Mouse (Mus musculus): Measurements from ENCODE around the gene Rhbdf2. TPM values are rescaled to one million over a fixed set of nuclear protein-coding genes. Genes with fewer than 3 reads are reported as not detected.

The Rhbdf2 gene
- polyA plus RNA-seq, 2 experiments = 5.0 to 11.4 TPM

DNA sequence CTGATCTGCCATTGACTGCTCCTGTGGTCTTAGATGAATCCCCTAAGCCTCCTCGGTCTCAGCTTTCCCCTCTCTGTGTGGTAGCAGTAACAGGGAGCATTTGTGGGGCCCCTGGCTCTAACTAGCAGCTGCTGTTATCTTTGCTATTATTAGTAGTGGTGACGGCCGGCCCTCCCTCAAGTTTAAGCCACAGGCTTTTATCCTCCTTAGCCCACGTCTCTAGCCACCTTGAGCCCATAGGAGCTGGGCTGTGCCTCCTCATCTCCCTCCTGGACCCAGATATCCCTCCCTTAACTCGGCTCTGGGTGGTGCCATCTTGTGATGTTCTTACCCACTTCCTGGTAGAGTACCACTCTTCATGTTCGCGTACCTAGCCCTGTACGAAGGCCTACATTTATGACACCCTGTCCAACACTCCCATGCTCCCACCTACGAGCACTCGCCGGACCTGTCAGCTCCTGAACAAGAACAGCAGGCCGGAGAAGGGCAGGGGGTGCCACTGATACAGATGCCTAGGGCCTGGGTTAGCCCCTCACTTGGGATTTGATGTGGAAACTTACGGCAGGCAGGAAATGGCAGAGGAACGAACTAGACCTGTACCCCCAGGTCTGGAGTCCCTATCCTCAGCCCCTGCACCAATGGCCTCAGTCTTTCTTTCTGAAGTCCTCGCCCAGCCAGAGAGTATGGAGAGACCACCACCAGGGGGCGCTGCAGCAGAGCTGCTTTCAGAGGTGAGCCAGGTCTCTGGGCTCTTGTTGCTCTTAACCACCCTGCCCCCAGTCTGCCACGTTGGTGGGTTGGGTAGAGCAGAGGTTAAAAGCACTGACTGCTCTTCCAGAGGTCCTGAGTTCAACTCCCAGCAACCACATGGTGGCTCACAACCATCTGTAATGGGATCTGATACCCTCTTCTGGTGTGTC is 1.5 kb downstream of the Rhbdf2 start:
- DNase-seq (ENCODE audit: low spot score) = no peak
- H3K27me3 ChIP-seq (ENCODE audit: control insufficient read depth, insufficient read depth, low read length) = no peaks in the 10 kb centered on the region
- WGBS = 77% methylated on average over 16 of the region's 17 CpGs

DNA sequence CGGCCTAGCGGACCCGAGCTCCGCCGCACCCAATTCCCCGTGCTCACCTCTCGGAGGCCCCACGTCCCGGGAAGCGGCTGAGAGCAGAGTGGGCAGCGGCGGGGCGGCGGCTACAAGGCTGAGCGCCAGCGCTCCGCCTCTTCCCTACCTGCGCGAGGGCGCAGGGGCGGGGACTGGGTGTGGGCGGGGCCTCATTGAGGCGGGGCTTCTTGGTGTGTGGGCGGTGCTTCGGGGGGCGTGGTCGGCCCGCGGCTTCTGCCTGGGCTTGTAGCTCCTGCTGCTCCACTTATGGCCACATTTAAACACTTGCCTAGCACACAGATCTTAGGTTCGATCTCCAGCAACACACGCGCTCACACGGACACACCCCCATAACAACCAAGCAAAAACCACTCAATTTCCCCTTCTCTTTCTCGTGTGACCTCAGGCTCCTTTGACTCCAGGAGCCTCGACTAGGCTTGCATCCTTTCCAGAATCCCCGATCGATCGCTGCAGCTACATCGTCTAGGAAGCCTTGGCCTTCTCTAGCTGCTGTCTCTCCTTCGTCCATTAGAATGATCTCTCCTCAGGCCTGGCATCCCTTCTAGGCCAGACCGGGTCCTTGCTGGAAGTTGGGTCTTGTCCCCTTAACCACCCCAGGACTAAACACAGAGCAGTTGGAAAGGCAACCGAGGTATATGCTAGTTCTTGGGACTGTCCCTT is 2.5 kb downstream of the Rhbdf2 start:
- Histone ChIP-seq H3K4me2 (replicated peaks; ENCODE audit: low read depth, low read length, severe bottlenecking) (peak overlapping the region; percentile 96), H3K9ac (ENCODE audit: low read depth, low read length, severe bottlenecking) (peak overlapping the region; percentile 59), H3K4me1 (ENCODE audit: control insufficient read depth, insufficient read depth, low read length) (peaks cover 32% of the 10 kb centered on the region), H3K27me3 (ENCODE audit: control insufficient read depth, insufficient read depth, low read length) (no peaks in the 10 kb centered on the region), H3K9me3 (ENCODE audit: control insufficient read depth, low read length) (no peaks in the 10 kb centered on the region), H3K4me3 (replicated peaks; ENCODE audit: low read length) (peak overlapping the region; percentile 66), H3K27ac (replicated peaks; ENCODE audit: low read depth, low read length) (no peak overlapping the region), H3K36me3 (ENCODE audit: control insufficient read depth, insufficient read depth, low read length) (no peaks in the 10 kb centered on the region)
- ATAC-seq (ENCODE audit: low FRiP score, low read depth) (peak; percentile 47), DNase-seq (ENCODE audit: low spot score) (peak; percentile 69)
- 0 out of 2 replicates have a peak, but pooled peaks have one; percentile 17 for TF ChIP-seq POLR2A (IDR thresholded peaks at IDR 0.05; ENCODE audit: borderline replicate concordance, extremely low read depth, insufficient read depth, insufficient read length)
- WGBS = 14% methylated on average over 39 of the region's 42 CpGs

More for the DNA sequence above, 1.5 kb downstream of the Rhbdf2 start:
- no peak overlapping the region for H3K27ac ChIP-seq (replicated peaks; ENCODE audit: low read depth, low read length)
- no peak overlapping the region for H3K9ac ChIP-seq (ENCODE audit: low read depth, low read length, severe bottlenecking)
- H3K4me2 ChIP-seq (replicated peaks; ENCODE audit: low read depth, low read length, severe bottlenecking) = no peak overlapping the region
- peaks cover 22% of the 10 kb centered on the region for H3K4me1 ChIP-seq (ENCODE audit: control insufficient read depth, insufficient read depth, low read length)
- H3K4me3 ChIP-seq (replicated peaks; ENCODE audit: low read length) = no peak overlapping the region
- H3K9me3 ChIP-seq (ENCODE audit: control insufficient read depth, low read length) = no peaks in the 10 kb centered on the region
- no peak for ATAC-seq (ENCODE audit: low FRiP score, low read depth)
- TF ChIP-seq POLR2A (IDR thresholded peaks at IDR 0.05; ENCODE audit: borderline replicate concordance, extremely low read depth, insufficient read depth, insufficient read length) = no peak
- H3K36me3 ChIP-seq (ENCODE audit: control insufficient read depth, insufficient read depth, low read length) = no peaks in the 10 kb centered on the region

DNA sequence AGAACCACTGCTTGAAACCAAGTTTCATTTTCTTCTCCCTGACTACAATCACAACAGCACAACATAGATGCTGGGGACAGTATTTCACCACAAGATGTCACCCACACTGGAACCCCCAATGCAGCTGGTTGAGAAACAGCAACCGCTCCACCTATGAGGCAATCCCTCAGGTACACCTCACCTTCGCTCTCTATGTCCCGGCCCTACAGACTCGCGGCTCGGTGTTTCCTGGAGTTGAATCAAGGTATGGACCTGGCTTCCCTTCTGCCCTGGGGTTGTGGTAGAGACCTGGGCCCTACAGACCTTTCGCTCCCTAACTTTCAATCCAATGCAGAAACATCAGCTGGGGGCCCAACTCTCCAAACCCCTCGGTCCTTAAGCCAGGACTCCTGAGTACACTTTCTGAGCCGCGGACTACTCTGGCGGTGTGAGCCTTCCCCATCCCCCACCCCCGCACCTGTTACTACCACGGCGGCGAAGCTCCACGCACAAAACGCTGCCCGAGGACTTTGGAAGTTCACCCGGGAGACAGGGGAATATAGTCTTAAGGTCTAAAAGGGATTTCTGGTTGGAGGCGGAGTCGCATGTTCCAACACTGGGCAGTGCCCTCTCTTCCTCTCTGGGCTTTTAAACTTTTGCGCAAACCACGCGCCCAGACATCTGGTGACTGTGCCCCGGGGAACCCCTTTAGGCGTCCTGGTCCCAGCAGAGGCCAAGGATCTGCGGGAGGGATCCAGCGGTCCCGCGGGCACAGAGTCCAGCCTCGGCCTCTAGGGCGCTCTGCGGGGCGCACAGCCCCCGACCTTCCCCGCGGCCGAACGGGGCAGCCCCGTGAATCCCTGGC is 3.3 kb downstream of the Rhbdf2 start:
- no peak for DNase-seq (ENCODE audit: low spot score)
- Histone ChIP-seq H3K9me3 (ENCODE audit: control insufficient read depth, low read length) (no peaks in the 10 kb centered on the region), H3K27me3 (ENCODE audit: control insufficient read depth, insufficient read depth, low read length) (no peaks in the 10 kb centered on the region), H3K36me3 (ENCODE audit: control insufficient read depth, insufficient read depth, low read length) (no peaks in the 10 kb centered on the region), H3K9ac (ENCODE audit: low read depth, low read length, severe bottlenecking) (peak overlapping the region; percentile 59), H3K4me3 (replicated peaks; ENCODE audit: low read length) (peak overlapping the region; percentile 66), H3K4me1 (ENCODE audit: control insufficient read depth, insufficient read depth, low read length) (peaks cover 36% of the 10 kb centered on the region), H3K27ac (replicated peaks; ENCODE audit: low read depth, low read length) (no peak overlapping the region), H3K4me2 (replicated peaks; ENCODE audit: low read depth, low read length, severe bottlenecking) (peak overlapping the region; percentile 96)
- ATAC-seq (ENCODE audit: low FRiP score, low read depth) = peak; percentile 8; the same call in 1 of the 2 replicates
- WGBS = 6% methylated on average over 38 of the region's 40 CpGs
- TF ChIP-seq POLR2A (IDR thresholded peaks at IDR 0.05; ENCODE audit: borderline replicate concordance, extremely low read depth, insufficient read depth, insufficient read length) = no peak

DNA sequence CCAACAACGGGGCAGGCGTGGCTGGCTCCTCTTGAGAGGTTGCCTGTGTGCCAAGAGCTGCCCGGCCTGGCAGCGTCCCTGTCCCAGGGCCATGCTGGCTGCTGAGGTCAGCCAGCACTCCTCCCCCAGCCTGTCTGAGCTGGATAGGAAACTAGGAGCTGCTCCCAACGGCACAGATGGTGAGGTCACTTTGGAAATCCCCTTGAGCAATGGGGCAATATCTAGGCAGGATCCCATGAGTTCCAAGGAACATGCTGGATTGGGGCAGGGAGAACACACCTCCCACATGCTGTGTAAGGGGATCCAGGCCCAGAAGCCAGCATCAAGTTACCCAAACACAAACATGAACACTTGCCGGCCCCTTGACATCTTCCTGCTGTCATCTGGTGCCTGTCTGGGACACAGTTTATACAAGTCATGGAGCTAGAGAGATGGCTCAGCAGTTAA is 5.5 kb downstream of the Rhbdf2 start:
- TF ChIP-seq POLR2A (IDR thresholded peaks at IDR 0.05; ENCODE audit: borderline replicate concordance, extremely low read depth, insufficient read depth, insufficient read length) = no peak
- H3K4me3 ChIP-seq (replicated peaks; ENCODE audit: low read length) = no peak overlapping the region
- H3K27ac ChIP-seq (replicated peaks; ENCODE audit: low read depth, low read length) = no peak overlapping the region
- no peak overlapping the region for H3K9ac ChIP-seq (ENCODE audit: low read depth, low read length, severe bottlenecking)
- H3K4me2 ChIP-seq (replicated peaks; ENCODE audit: low read depth, low read length, severe bottlenecking) = no peak overlapping the region
- 46% methylated on average over 6 of the region's 6 CpGs for WGBS
- H3K27me3 ChIP-seq (ENCODE audit: control insufficient read depth, insufficient read depth, low read length) = no peaks in the 10 kb centered on the region
- DNase-seq (ENCODE audit: low spot score) (peak; percentile 15), ATAC-seq (ENCODE audit: low FRiP score, low read depth) (peak; percentile 16; the same call in 1 of the 2 replicates)
- H3K9me3 ChIP-seq (ENCODE audit: control insufficient read depth, low read length) = no peaks in the 10 kb centered on the region
- H3K36me3 ChIP-seq (ENCODE audit: control insufficient read depth, insufficient read depth, low read length) = no peaks in the 10 kb centered on the region
- H3K4me1 ChIP-seq (ENCODE audit: control insufficient read depth, insufficient read depth, low read length) = peaks cover 41% of the 10 kb centered on the region

All from limb, embryonic 14.5 days (tissue).